Mouse (Mus musculus) lung, adult 2 months (tissue): ENCODE measurements around the gene Zfp341.

Experiments
- CTCF ChIP-seq: fragments of 200-500 bp; IDR thresholded peaks from 2 replicates; pipeline ENCODE4 v1.5.1; 2011; ENCODE audit warnings: mild to moderate bottlenecking, low read length, control low read depth; ENCODE audit not compliant: insufficient read depth
- POLR2A ChIP-seq: fragments of 200-500 bp; IDR thresholded peaks from 2 replicates; pipeline ENCODE4 v1.6.1; 2011; ENCODE audit warnings: low read depth, mild to moderate bottlenecking, control low read depth, low read length, borderline replicate concordance; ENCODE audit errors: extremely low read depth

DNA sequence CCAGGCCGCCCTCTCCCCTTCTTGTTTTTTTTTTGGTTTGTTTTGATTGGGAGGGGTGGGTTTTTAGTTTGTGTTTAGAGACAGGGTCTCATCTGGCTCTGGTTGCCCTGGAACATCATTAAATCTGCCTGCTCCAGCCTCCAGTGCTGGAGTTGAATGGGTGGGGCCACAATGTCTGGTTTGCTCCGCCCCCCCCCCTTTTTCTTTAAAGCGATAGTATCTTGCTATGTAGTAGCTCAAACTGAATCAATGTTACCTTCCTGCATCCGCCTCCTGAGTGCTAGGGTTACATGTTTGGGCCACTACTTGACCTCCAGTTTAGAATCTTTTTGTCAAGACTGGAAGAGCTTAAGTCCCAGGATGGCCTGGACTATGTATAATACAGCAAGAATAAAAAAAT is 41.8 kb upstream of the Zfp341 start:
- TF ChIP-seq POLR2A (no peak), CTCF (no peak)
